In the genomic region with DNA sequence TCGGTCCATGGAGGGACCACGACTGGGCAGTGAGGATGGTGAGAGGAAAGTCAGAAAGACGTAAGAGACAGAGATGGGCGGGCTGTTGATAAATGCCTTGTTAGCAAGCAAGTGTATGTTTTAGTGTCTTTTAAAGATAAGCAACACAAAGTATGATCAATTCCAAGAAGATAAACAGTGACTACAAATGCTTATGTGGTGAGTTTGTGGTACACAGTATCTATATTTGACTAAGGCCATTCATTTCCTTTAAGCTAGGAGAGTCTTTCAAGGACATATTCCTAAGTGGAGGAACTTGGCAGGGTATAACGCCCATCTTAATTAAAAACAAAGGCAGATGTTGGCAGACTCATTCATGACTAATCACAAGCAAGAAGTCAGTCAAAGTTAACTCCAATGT, we compare ENCODE assay signal across 9 mouse cellular contexts.
"Had no signal": no experiment of that assay in that cellular context is flagged by ENCODE, and none has a peak within 500 bp of the region (broad histone marks: within the 10 kb centered on the region; RNA-seq: fewer than 3 reads in every experiment).

No protein-coding gene starts in this region.

- H3K27ac ChIP-seq: limb, embryonic 12.5 days; midbrain, embryonic 12.5 days had no signal

- DNase-seq: kidney, adult 8-10 months; kidney, postnatal 25 days; lung, adult 18-20 months; right cerebral cortex, postnatal 14 days; thymus, adult 18-20 months; thymus, postnatal 14 days had no signal

- H3K27me3 ChIP-seq: limb, embryonic 12.5 days; midbrain, embryonic 12.5 days had no signal

- H3K4me1 ChIP-seq: limb, embryonic 12.5 days; midbrain, embryonic 12.5 days had no signal

- H3K9me3 ChIP-seq: limb, embryonic 12.5 days; midbrain, embryonic 12.5 days had no signal

- H3K4me3 ChIP-seq: limb, embryonic 12.5 days; midbrain, embryonic 12.5 days had no signal

- H3K9ac ChIP-seq: limb, embryonic 12.5 days; midbrain, embryonic 12.5 days had no signal

- H3K4me2 ChIP-seq: limb, embryonic 12.5 days; midbrain, embryonic 12.5 days had no signal

- ATAC-seq: midbrain, embryonic 16.5 days had no signal
